Mouse (Mus musculus) heart, embryonic 14.5 days (tissue): ENCODE data around the gene Gm10447. TPM values are rescaled to one million over a fixed set of nuclear protein-coding genes. Genes with fewer than 3 reads are reported as not detected.

Experiments
- ATAC-seq: fragments of 200-750 bp; cut with Nextera tagmentation; 2 replicates; pipeline ENCODE4 v1.8.0; 2017; ENCODE audit warnings: low read depth, moderate TSS enrichment; ENCODE audit not compliant: insufficient number of reproducible peaks, insufficient read depth, low FRiP score
- H3K27ac ChIP-seq, 2 experiments: fragments of 200-500 bp in 1 of 2; fragments of 300-500 bp in 1 of 2; sonication (generic) in 1 of 2; replicated peaks in 1 of 2; 2 replicates each; pipeline ENCODE4 v1.5.1; 2012 to 2014; ENCODE audit warnings: low read depth in 2 of 2, low read length in 2 of 2, control low read depth in 1 of 2, mild to moderate bottlenecking in 1 of 2, mixed read lengths in 1 of 2; ENCODE audit not compliant: control insufficient read depth in 1 of 2, insufficient read depth in 1 of 2
- H3K27me3 ChIP-seq: fragments of 300-500 bp; sonication (generic); 2 replicates; pipeline ENCODE4 v1.6.1; 2014; ENCODE audit warnings: mild to moderate bottlenecking, low read length, control low read depth; ENCODE audit not compliant: control insufficient read depth, insufficient read depth
- H3K36me3 ChIP-seq: fragments of 300-500 bp; sonication (generic); 2 replicates; pipeline ENCODE4 v1.6.1; 2014; ENCODE audit warnings: mild to moderate bottlenecking, control low read depth, low read length, mixed read lengths; ENCODE audit not compliant: control insufficient read depth, insufficient read depth
- H3K4me1 ChIP-seq, 2 experiments: fragments of 200-500 bp in 1 of 2; fragments of 300-500 bp in 1 of 2; sonication (generic) in 1 of 2; 2 replicates each; pipeline ENCODE4 v1.6.1; 2012 to 2014; ENCODE audit warnings: low read length in 2 of 2, control low read depth in 1 of 2, mixed read lengths in 1 of 2; ENCODE audit not compliant: control insufficient read depth in 2 of 2, insufficient read depth in 2 of 2
- H3K4me2 ChIP-seq: fragments of 300-500 bp; sonication (generic); 2 replicates; pipeline ENCODE4 v1.6.1; 2014; ENCODE audit warnings: mild to moderate bottlenecking, low read length
- H3K4me3 ChIP-seq, 2 experiments: fragments of 200-500 bp in 1 of 2; fragments of 300-500 bp in 1 of 2; sonication (generic) in 1 of 2; 2 replicates each; pipeline ENCODE4 v1.5.1; 2012 to 2014; ENCODE audit warnings: low read length in 2 of 2, mild to moderate bottlenecking in 2 of 2, control low read depth in 1 of 2, low read depth in 1 of 2, moderate library complexity in 1 of 2; ENCODE audit not compliant: control insufficient read depth in 1 of 2, insufficient read depth in 1 of 2
- H3K9ac ChIP-seq: fragments of 300-500 bp; sonication (generic); 2 replicates; pipeline ENCODE4 v1.6.1; 2014; ENCODE audit warnings: mild to moderate bottlenecking, low read length
- H3K9me3 ChIP-seq: fragments of 300-500 bp; sonication (generic); 2 replicates; pipeline ENCODE4 v1.6.1; 2016; ENCODE audit warnings: low read length, control low read depth; ENCODE audit not compliant: control insufficient read depth
- WGBS: fragments of 180-500 bp; shearing (Covaris S2); extraction: QIAGEN DNeasy Blood & Tissue Kit; methylation state at CpG from one replicate; pipeline ENCODE4 v1.1.7; 2014; 5-methylcytosine and 5-hydroxymethylcytosine counted together
- polyA plus RNA-seq: library from polyadenylated mRNA; unstranded; fragments of >200 nt; fragmentation: Nextera tagmentation; extraction: Ambion mirVana; gene quantifications from 2 replicates; pipeline ENCODE4 v1.2.1, GENCODE M21; 2014

Gene Gm10447
- polyA plus RNA-seq, 1 experiment from 2014 or later = 0.16 TPM

GRCm38 (mm10) chr11:53450070-53450705 lies 6.7 kb downstream of the Gm10447 start:
- no peaks in the 10 kb centered on the region for H3K36me3 ChIP-seq
- no peaks in the 10 kb centered on the region for H3K9me3 ChIP-seq
- ATAC-seq = no peak
- no peak overlapping the region for H3K27ac ChIP-seq
- no peaks in the 10 kb centered on the region for H3K27me3 ChIP-seq
- H3K4me2 ChIP-seq = no peak overlapping the region
- H3K9ac ChIP-seq = no peak overlapping the region
- H3K4me3 ChIP-seq = no peak overlapping the region
- WGBS = 28% methylated on average over 15 of the region's 15 CpGs
- peaks cover 3 to 4% of the 10 kb centered on the region in 2 experiments; a peak in 2 of 4 replicates for H3K4me1 ChIP-seq

- Histone ChIP-seq H3K4me3 (no peak overlapping the region), H3K9me3 (no peaks in the 10 kb centered on the region), H3K4me2 (no peak overlapping the region), H3K27me3 (no peaks in the 10 kb centered on the region), H3K27ac (no peak overlapping the region), H3K36me3 (no peaks in the 10 kb centered on the region), H3K4me1 (peaks cover 3 to 4% of the 10 kb centered on the region in 2 experiments; a peak in 2 of 4 replicates), H3K9ac (no peak overlapping the region)
- WGBS = 72% methylated on average over 1 of the region's 1 CpGs
- ATAC-seq = no peak
Observed at GRCm38 (mm10) chr11:53448529-53448928, 8.4 kb downstream of the Gm10447 start.

- ATAC-seq = no peak
Observed at GRCm38 (mm10) chr11:53447996-53448395, 8.9 kb downstream of the Gm10447 start.

GRCm38 (mm10) chr11:53446183-53446582 lies 10.7 kb downstream of the Gm10447 start:
- Histone ChIP-seq H3K27me3 (no peaks in the 10 kb centered on the region), H3K9me3 (no peaks in the 10 kb centered on the region), H3K4me2 (no peak overlapping the region), H3K36me3 (no peaks in the 10 kb centered on the region), H3K4me3 (no peak overlapping the region), H3K9ac (no peak overlapping the region), H3K4me1 (peaks cover 8 to 12% of the 10 kb centered on the region in 2 experiments; a peak in 3 of 4 replicates), H3K27ac (no peak overlapping the region)
- ATAC-seq = no peak
- 90% methylated on average over 13 of the region's 13 CpGs for WGBS

More at GRCm38 (mm10) chr11:53447996-53448395, 8.9 kb downstream of the Gm10447 start:
- 83% methylated on average over 8 of the region's 8 CpGs for WGBS
- Histone ChIP-seq H3K4me1 (peaks cover 3 to 4% of the 10 kb centered on the region in 2 experiments; a peak in 2 of 4 replicates), H3K27ac (no peak overlapping the region), H3K4me2 (no peak overlapping the region), H3K27me3 (no peaks in the 10 kb centered on the region), H3K9me3 (no peaks in the 10 kb centered on the region), H3K9ac (no peak overlapping the region), H3K36me3 (no peaks in the 10 kb centered on the region), H3K4me3 (no peak overlapping the region)

GRCm38 (mm10) chr11:53445562-53445961 lies 11.3 kb downstream of the Gm10447 start:
- no peaks in the 10 kb centered on the region for H3K27me3 ChIP-seq
- no peaks in the 10 kb centered on the region for H3K36me3 ChIP-seq
- no peak overlapping the region for H3K4me2 ChIP-seq
- no peak for ATAC-seq
- H3K9ac ChIP-seq = no peak overlapping the region
- H3K9me3 ChIP-seq = no peaks in the 10 kb centered on the region
- peaks cover 7 to 12% of the 10 kb centered on the region in 2 experiments; a peak in 3 of 4 replicates for H3K4me1 ChIP-seq
- H3K27ac ChIP-seq = no peak overlapping the region
- H3K4me3 ChIP-seq = no peak overlapping the region
- WGBS = 30% methylated on average over 13 of the region's 13 CpGs

- Histone ChIP-seq H3K36me3 (no peaks in the 10 kb centered on the region), H3K27ac (no peak overlapping the region), H3K9ac (no peak overlapping the region), H3K4me2 (no peak overlapping the region), H3K27me3 (no peaks in the 10 kb centered on the region), H3K9me3 (no peaks in the 10 kb centered on the region), H3K4me3 (no peak overlapping the region), H3K4me1 (peaks cover 5 to 12% of the 10 kb centered on the region in 2 experiments; a peak in 3 of 4 replicates)
- WGBS = 36% methylated on average over 6 of the region's 6 CpGs
- no peak for ATAC-seq
Observed at GRCm38 (mm10) chr11:53443861-53444260, 13.0 kb downstream of the Gm10447 start.

- Histone ChIP-seq H3K9me3 (no peaks in the 10 kb centered on the region), H3K4me2 (peak overlapping the region; percentile 47), H3K36me3 (no peaks in the 10 kb centered on the region), H3K27ac (peak overlapping the region; percentile 87 to 88), H3K9ac (peak overlapping the region; percentile 59), H3K27me3 (no peaks in the 10 kb centered on the region), H3K4me3 (no peak overlapping the region), H3K4me1 (peaks cover 4 to 12% of the 10 kb centered on the region in 2 experiments; a peak in 3 of 4 replicates)
- 0 out of 2 replicates have a peak, but pooled peaks have one; percentile 37 for ATAC-seq
- WGBS = 2% methylated on average over 12 of the region's 12 CpGs
Observed at GRCm38 (mm10) chr11:53441921-53442320, 15.0 kb downstream of the Gm10447 start.
